Mouse (Mus musculus): ENCODE data around the gene Dennd6a. TPM values are rescaled to one million over a fixed set of nuclear protein-coding genes. Genes with fewer than 3 reads are reported as not detected.
A peak's percentile ranks its signal among the peaks of the same experiment; 100 is the strongest.
"Not testable (repeated sequence)": the region's sequence is repeated elsewhere in the genome, so short reads cannot be mapped to it uniquely, and the experiment has no call there.

Gene Dennd6a
- 51.9 and 58.2 TPM in 2 replicates for total RNA-seq (2017)

GRCm38 (mm10) chr14:26573556-26573955 lies at the start of gene Dennd6a:
Gene Dennd6a (plus strand): TSS chr14:26573856.
- not testable (repeated sequence) for ATAC-seq (ENCODE audit: extremely low read depth, insufficient number of reproducible peaks, low FRiP score, poor library complexity, severe bottlenecking)

GRCm38 (mm10) chr14:26525955-26526354 lies 47.7 kb upstream of the Dennd6a start:
- no peak for ATAC-seq (ENCODE audit: extremely low read depth, insufficient number of reproducible peaks, low FRiP score, poor library complexity, severe bottlenecking)

- no peak for ATAC-seq (ENCODE audit: extremely low read depth, insufficient number of reproducible peaks, low FRiP score, poor library complexity, severe bottlenecking)
Measured at GRCm38 (mm10) chr14:26528296-26528695, 45.4 kb upstream of the Dennd6a start.

GRCm38 (mm10) chr14:26530350-26530749 lies 43.3 kb upstream of the Dennd6a start:
- ATAC-seq (ENCODE audit: extremely low read depth, insufficient number of reproducible peaks, low FRiP score, poor library complexity, severe bottlenecking) = no peak

GRCm38 (mm10) chr14:26531410-26532313 lies 42.0 kb upstream of the Dennd6a start:
- no peak for ATAC-seq (ENCODE audit: extremely low read depth, insufficient number of reproducible peaks, low FRiP score, poor library complexity, severe bottlenecking)

GRCm38 (mm10) chr14:26532752-26533151 lies 40.9 kb upstream of the Dennd6a start:
- no peak for ATAC-seq (ENCODE audit: extremely low read depth, insufficient number of reproducible peaks, low FRiP score, poor library complexity, severe bottlenecking)

- no peak for ATAC-seq (ENCODE audit: extremely low read depth, insufficient number of reproducible peaks, low FRiP score, poor library complexity, severe bottlenecking)
Measured at GRCm38 (mm10) chr14:26533267-26533666, 40.4 kb upstream of the Dennd6a start.

- ATAC-seq (ENCODE audit: extremely low read depth, insufficient number of reproducible peaks, low FRiP score, poor library complexity, severe bottlenecking) = peak; percentile 10; the same call in 1 of the 2 replicates
Measured at GRCm38 (mm10) chr14:26533821-26534756, 39.6 kb upstream of the Dennd6a start.

- peak; percentile 99 for ATAC-seq (ENCODE audit: extremely low read depth, insufficient number of reproducible peaks, low FRiP score, poor library complexity, severe bottlenecking)
Measured at GRCm38 (mm10) chr14:26534757-26535479, 38.7 kb upstream of the Dennd6a start, which contains the start of gene Slmap. Gene Slmap (minus strand): TSS chr14:26534931.

GRCm38 (mm10) chr14:26539241-26539640 lies 34.4 kb upstream of the Dennd6a start:
- no peak for ATAC-seq (ENCODE audit: extremely low read depth, insufficient number of reproducible peaks, low FRiP score, poor library complexity, severe bottlenecking)

- ATAC-seq (ENCODE audit: extremely low read depth, insufficient number of reproducible peaks, low FRiP score, poor library complexity, severe bottlenecking) = no peak
Measured at GRCm38 (mm10) chr14:26540577-26540976, 33.1 kb upstream of the Dennd6a start.

GRCm38 (mm10) chr14:26542136-26542535 lies 31.5 kb upstream of the Dennd6a start:
- ATAC-seq (ENCODE audit: extremely low read depth, insufficient number of reproducible peaks, low FRiP score, poor library complexity, severe bottlenecking) = no peak

- no peak for ATAC-seq (ENCODE audit: extremely low read depth, insufficient number of reproducible peaks, low FRiP score, poor library complexity, severe bottlenecking)
Measured at GRCm38 (mm10) chr14:26547516-26548488, 25.9 kb upstream of the Dennd6a start.

GRCm38 (mm10) chr14:26550712-26551111 lies 22.9 kb upstream of the Dennd6a start:
- no peak for ATAC-seq (ENCODE audit: extremely low read depth, insufficient number of reproducible peaks, low FRiP score, poor library complexity, severe bottlenecking)

GRCm38 (mm10) chr14:26552441-26552840 lies 21.2 kb upstream of the Dennd6a start:
- no peak for ATAC-seq (ENCODE audit: extremely low read depth, insufficient number of reproducible peaks, low FRiP score, poor library complexity, severe bottlenecking)

- ATAC-seq (ENCODE audit: extremely low read depth, insufficient number of reproducible peaks, low FRiP score, poor library complexity, severe bottlenecking) = no peak
Measured at GRCm38 (mm10) chr14:26552853-26553252, 20.8 kb upstream of the Dennd6a start.

- no peak for ATAC-seq (ENCODE audit: extremely low read depth, insufficient number of reproducible peaks, low FRiP score, poor library complexity, severe bottlenecking)
Measured at GRCm38 (mm10) chr14:26557581-26557980, 16.1 kb upstream of the Dennd6a start.

GRCm38 (mm10) chr14:26558536-26558935 lies 15.1 kb upstream of the Dennd6a start:
- no peak for ATAC-seq (ENCODE audit: extremely low read depth, insufficient number of reproducible peaks, low FRiP score, poor library complexity, severe bottlenecking)

Measured in neutrophil, adult 5-6 weeks (primary cell).